Mouse (Mus musculus): ENCODE results near the gene Car3. TPM values are rescaled to one million over a fixed set of nuclear protein-coding genes. Genes with fewer than 3 reads are reported as not detected.
"Not testable (repeated sequence)": the region's sequence is repeated elsewhere in the genome, so short reads cannot be mapped to it uniquely, and the experiment has no call there.

Car3 gene
- polyA plus RNA-seq (2016; fragmentation: Nextera tagmentation; extraction: Ambion mirVana) = 1.3 and 2.3 TPM in 2 replicates

- H3K9me3 ChIP-seq = no peaks in the 10 kb centered on the region
- peaks cover 17% of the 10 kb centered on the region for H3K4me1 ChIP-seq
- H3K9ac ChIP-seq = peak within 1 kb of the TSS; percentile 56
- WGBS = 4% methylated on average over 18 of the region's 18 CpGs
- peak; percentile 90 for ATAC-seq (ENCODE audit: low FRiP score)
- peak within 1 kb of the TSS; percentile 44 for H3K4me3 ChIP-seq (replicated peaks)
- peak within 1 kb of the TSS; percentile 75 for H3K4me2 ChIP-seq
- no peak within 1 kb of the TSS for H3K27ac ChIP-seq
- no peaks in the 10 kb centered on the region for H3K36me3 ChIP-seq (replicated peaks)
- H3K27me3 ChIP-seq = no peaks in the 10 kb centered on the region
These were observed at the start of gene Car3 for GRCm38 (mm10) chr3:14863022-14863711. TSS of gene Car3 (plus strand) at chr3:14863512.

- H3K9ac ChIP-seq; H3K4me1 ChIP-seq; H3K4me2 ChIP-seq; H3K27me3 ChIP-seq; H3K9me3 ChIP-seq; ATAC-seq (ENCODE audit: low FRiP score); H3K27ac ChIP-seq; H3K36me3 ChIP-seq (replicated peaks); H3K4me3 ChIP-seq (replicated peaks): not testable (repeated sequence)
- WGBS = 93% methylated on average over 1 of the region's 1 CpGs
These were observed 47.9 kb upstream of the Car3 start for GRCm38 (mm10) chr3:14815396-14815795.

GRCm38 (mm10) chr3:14819844-14820504 lies 43.3 kb upstream of the Car3 start:
- no peaks in the 10 kb centered on the region for H3K36me3 ChIP-seq (replicated peaks)
- no peaks in the 10 kb centered on the region for H3K9me3 ChIP-seq
- H3K4me1 ChIP-seq = no peaks in the 10 kb centered on the region
- WGBS = 90% methylated on average over 1 of the region's 1 CpGs
- no peak overlapping the region for H3K27ac ChIP-seq
- no peak for ATAC-seq (ENCODE audit: low FRiP score)
- H3K4me2 ChIP-seq = no peak overlapping the region
- no peak overlapping the region for H3K4me3 ChIP-seq (replicated peaks)
- H3K27me3 ChIP-seq = no peaks in the 10 kb centered on the region
- no peak overlapping the region for H3K9ac ChIP-seq

DNA sequence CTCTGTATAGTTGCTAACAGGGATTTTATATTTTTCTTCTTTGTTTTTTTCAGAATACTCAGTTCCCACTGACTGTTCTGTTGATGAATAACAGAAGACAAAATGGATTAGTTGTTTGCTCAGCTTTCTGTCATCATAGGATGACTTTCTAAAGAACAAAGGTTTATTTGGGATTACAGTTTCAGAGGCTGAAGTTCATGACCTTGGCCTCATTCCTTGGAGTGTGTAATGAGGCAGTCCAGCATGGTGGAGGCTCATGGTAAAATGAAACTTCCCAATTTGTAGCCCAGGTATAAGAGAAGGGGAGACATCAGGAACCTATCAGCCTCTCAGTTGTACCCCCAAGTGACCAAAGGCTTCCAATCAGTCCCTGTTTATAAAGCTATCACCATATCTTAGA lies 34.4 kb upstream of the Car3 start:
- H3K4me1 ChIP-seq = no peaks in the 10 kb centered on the region
- H3K27ac ChIP-seq = no peak overlapping the region
- H3K4me2 ChIP-seq = no peak overlapping the region
- H3K36me3 ChIP-seq (replicated peaks) = no peaks in the 10 kb centered on the region
- no peaks in the 10 kb centered on the region for H3K27me3 ChIP-seq
- no peaks in the 10 kb centered on the region for H3K9me3 ChIP-seq
- no peak overlapping the region for H3K4me3 ChIP-seq (replicated peaks)
- no peak overlapping the region for H3K9ac ChIP-seq
- no peak for ATAC-seq (ENCODE audit: low FRiP score)

DNA sequence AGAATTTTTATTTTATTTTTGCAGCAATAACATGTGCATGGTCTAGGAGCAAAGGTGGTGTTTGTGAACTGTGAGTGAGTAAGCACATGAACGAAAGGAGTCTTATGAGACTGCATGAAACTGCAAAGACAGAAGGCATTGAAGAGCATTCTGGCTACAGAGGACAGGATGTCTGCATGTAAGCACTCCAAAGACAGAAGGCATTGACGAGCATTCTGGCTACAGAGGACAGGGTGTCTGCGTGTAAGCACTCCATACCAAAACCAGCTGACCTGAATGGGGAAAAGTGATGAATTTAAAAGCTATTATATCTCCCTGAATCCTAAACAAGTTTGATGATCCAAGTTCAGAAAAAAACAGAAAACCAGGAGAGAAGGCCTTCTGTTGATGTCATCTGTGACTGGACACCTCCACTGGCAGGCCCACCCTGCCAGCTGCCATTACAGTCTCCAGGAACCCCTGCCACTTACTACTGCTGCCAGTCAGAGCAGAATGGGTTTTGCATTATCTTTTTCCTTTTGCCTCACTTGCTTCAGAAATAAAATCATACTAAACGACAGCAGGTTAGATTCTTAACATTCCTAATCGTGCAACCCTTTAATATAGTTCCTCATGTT lies 32.0 kb upstream of the Car3 start:
- Histone ChIP-seq H3K4me3 (replicated peaks) (no peak overlapping the region), H3K9me3 (no peaks in the 10 kb centered on the region)
- WGBS = 86% methylated on average over 5 of the region's 5 CpGs

GRCm38 (mm10) chr3:14832766-14833165 lies 30.5 kb upstream of the Car3 start:
- Histone ChIP-seq H3K27ac (no peak overlapping the region), H3K36me3 (replicated peaks) (no peaks in the 10 kb centered on the region), H3K9me3 (no peaks in the 10 kb centered on the region), H3K9ac (no peak overlapping the region), H3K4me1 (no peaks in the 10 kb centered on the region), H3K27me3 (no peaks in the 10 kb centered on the region), H3K4me3 (replicated peaks) (no peak overlapping the region), H3K4me2 (no peak overlapping the region)
- ATAC-seq (ENCODE audit: low FRiP score) = no peak

More for the DNA sequence above, 32.0 kb upstream of the Car3 start:
- no peaks in the 10 kb centered on the region for H3K4me1 ChIP-seq
- H3K36me3 ChIP-seq (replicated peaks) = no peaks in the 10 kb centered on the region
- no peak overlapping the region for H3K9ac ChIP-seq
- ATAC-seq (ENCODE audit: low FRiP score) = no peak
- H3K27ac ChIP-seq = no peak overlapping the region
- no peak overlapping the region for H3K4me2 ChIP-seq
- no peaks in the 10 kb centered on the region for H3K27me3 ChIP-seq

- no peak overlapping the region for H3K4me3 ChIP-seq (replicated peaks)
- H3K27ac ChIP-seq = no peak overlapping the region
- H3K27me3 ChIP-seq = no peaks in the 10 kb centered on the region
- WGBS = 97% methylated on average over 1 of the region's 1 CpGs
- H3K36me3 ChIP-seq (replicated peaks) = no peaks in the 10 kb centered on the region
- no peak for ATAC-seq (ENCODE audit: low FRiP score)
- no peak overlapping the region for H3K4me2 ChIP-seq
- H3K9ac ChIP-seq = no peak overlapping the region
- H3K9me3 ChIP-seq = no peaks in the 10 kb centered on the region
- H3K4me1 ChIP-seq = no peaks in the 10 kb centered on the region
These were observed 24.4 kb upstream of the Car3 start for GRCm38 (mm10) chr3:14838936-14839335.

DNA sequence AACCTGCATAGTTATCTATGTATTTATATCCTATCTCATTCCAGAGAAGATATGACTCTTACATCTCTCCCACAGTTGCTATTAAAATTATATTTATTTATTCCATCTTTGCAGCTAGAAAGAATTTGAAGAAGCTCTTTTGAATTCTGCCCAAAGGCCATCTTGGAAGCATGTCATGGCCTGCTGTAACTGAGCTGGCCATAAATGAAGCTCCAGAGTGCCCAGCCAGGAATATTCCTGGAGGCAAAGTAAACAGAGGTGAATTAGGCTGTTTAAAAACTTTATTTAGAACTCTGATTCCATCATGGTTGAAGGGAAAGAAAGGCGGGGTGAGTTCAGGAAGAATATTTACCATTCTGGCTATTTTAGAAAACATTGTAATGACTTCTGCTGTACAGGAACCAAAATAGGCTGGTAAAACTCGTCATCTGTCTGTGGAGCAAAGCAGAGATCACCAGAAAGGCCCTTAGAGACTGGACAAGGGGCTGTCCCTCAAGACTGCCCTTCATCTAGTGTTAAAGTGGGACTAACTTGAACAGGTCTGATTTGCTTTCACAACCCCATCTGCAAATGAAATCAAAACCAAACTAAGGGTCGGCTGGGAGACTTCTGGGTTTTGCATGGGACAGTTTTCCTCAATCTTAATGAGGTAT lies 23.7 kb upstream of the Car3 start:
- no peaks in the 10 kb centered on the region for H3K9me3 ChIP-seq
- H3K36me3 ChIP-seq (replicated peaks) = no peaks in the 10 kb centered on the region
- no peaks in the 10 kb centered on the region for H3K27me3 ChIP-seq
- H3K9ac ChIP-seq = no peak overlapping the region
- 81% methylated on average over 3 of the region's 3 CpGs for WGBS
- no peak overlapping the region for H3K4me3 ChIP-seq (replicated peaks)
- no peak overlapping the region for H3K27ac ChIP-seq
- no peak overlapping the region for H3K4me2 ChIP-seq
- ATAC-seq (ENCODE audit: low FRiP score) = no peak
- no peaks in the 10 kb centered on the region for H3K4me1 ChIP-seq

DNA sequence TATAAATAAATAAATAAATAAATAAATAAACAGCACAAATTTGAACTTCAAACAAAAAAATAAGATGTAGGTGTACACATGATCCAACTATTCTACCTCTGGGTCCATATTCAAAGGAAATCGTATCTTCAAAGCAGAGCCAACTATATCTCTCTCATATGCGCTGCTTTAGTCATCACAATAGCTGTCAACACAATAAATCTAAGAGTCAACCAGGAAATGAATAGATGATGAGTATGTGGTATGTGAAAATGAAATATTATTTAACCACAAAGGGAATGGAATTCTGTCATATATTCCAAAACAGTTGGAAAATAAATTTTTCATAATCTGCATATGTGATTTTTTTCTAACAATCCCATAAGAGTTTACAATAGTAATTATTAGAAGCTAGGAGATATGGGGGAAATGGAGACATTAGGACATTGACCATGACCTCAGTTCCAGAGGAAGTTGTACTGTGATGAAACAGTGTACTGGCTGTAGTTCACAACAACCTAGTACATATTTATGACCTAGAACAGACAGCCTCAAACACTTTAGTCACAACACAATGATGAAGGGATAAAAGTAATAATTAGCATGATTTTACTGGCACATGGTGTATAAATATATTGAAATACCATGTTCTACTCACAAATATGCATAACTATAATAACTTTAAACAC lies 14.6 kb upstream of the Car3 start:
- no peaks in the 10 kb centered on the region for H3K36me3 ChIP-seq (replicated peaks)
- no peaks in the 10 kb centered on the region for H3K9me3 ChIP-seq
- H3K27ac ChIP-seq = no peak overlapping the region
- H3K4me2 ChIP-seq = no peak overlapping the region
- no peak for ATAC-seq (ENCODE audit: low FRiP score)
- no peaks in the 10 kb centered on the region for H3K27me3 ChIP-seq
- 89% methylated on average over 2 of the region's 2 CpGs for WGBS
- no peak overlapping the region for H3K4me3 ChIP-seq (replicated peaks)
- H3K9ac ChIP-seq = no peak overlapping the region
- H3K4me1 ChIP-seq = no peaks in the 10 kb centered on the region

GRCm38 (mm10) chr3:14853966-14854365 lies 9.3 kb upstream of the Car3 start:
- Histone ChIP-seq H3K4me2 (no peak overlapping the region), H3K27me3 (no peaks in the 10 kb centered on the region), H3K9ac (no peak overlapping the region), H3K9me3 (no peaks in the 10 kb centered on the region), H3K27ac (no peak overlapping the region), H3K36me3 (replicated peaks) (no peaks in the 10 kb centered on the region), H3K4me1 (no peaks in the 10 kb centered on the region), H3K4me3 (replicated peaks) (no peak overlapping the region)
- 80% methylated on average over 5 of the region's 5 CpGs for WGBS
- ATAC-seq (ENCODE audit: low FRiP score) = no peak

DNA sequence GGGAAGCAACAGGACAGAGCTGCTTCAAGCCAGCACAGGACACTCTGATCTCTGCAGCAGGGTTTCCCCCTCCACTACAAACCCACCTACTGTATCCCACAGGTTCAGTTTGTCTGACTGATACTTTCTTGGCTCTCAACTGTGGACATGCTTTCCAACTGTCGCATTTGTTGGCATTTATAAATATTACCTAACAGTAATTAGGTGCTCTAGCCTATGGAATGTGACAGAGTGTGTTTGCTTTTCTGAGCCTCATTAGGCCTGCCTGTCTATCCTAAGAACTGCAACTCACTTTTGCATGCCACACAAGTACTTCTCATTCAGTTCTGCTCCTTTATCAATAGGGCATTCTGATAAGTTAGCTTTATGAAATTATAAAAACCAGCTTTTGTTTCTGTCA lies 8.9 kb upstream of the Car3 start:
- Histone ChIP-seq H3K9me3 (no peaks in the 10 kb centered on the region), H3K27ac (no peak overlapping the region), H3K36me3 (replicated peaks) (no peaks in the 10 kb centered on the region), H3K4me1 (no peaks in the 10 kb centered on the region), H3K9ac (no peak overlapping the region), H3K4me2 (no peak overlapping the region), H3K27me3 (no peaks in the 10 kb centered on the region), H3K4me3 (replicated peaks) (no peak overlapping the region)
- ATAC-seq (ENCODE audit: low FRiP score) = no peak
- 82% methylated on average over 1 of the region's 1 CpGs for WGBS

DNA sequence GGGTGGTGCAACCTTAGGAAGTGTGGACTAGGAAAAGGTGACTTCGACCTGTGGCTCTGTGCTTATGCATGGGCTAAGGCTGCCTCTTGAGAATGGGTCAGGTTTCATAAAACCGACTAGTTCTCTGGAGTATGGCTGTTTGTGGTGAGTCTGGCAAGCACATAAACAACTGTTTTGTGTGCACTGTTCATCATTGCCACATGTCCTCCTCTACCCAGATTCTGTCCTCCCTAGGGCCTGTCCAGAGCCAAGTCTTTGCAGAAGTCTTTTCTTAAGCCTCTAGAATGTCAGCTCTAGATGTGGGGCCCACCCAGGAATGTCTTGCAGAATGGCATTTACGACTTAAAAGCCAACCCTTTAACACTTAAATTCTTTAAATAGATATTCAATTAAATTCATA lies 5.4 kb upstream of the Car3 start:
- Histone ChIP-seq H3K9me3 (no peaks in the 10 kb centered on the region), H3K9ac (no peak overlapping the region), H3K4me1 (peaks cover 11% of the 10 kb centered on the region), H3K4me2 (no peak overlapping the region), H3K27me3 (no peaks in the 10 kb centered on the region), H3K4me3 (replicated peaks) (no peak overlapping the region), H3K27ac (no peak overlapping the region), H3K36me3 (replicated peaks) (no peaks in the 10 kb centered on the region)
- WGBS = 90% methylated on average over 3 of the region's 3 CpGs
- no peak for ATAC-seq (ENCODE audit: low FRiP score)

Data from forebrain, embryonic 12.5 days (tissue).